Mouse (Mus musculus) thymus, postnatal 0 days (tissue): Measurements from ENCODE around the gene Lsm2. TPM values are rescaled to one million over a fixed set of nuclear protein-coding genes. Genes with fewer than 3 reads are reported as not detected.
"Not testable (repeated sequence)": the region's sequence is repeated elsewhere in the genome, so short reads cannot be mapped to it uniquely, and the experiment has no call there.

ENCODE experiments used
- DNase-seq: peaks from one replicate; pipeline ENCODE4 v3.0.0-alpha.2; 2015; ENCODE audit warnings: low spot score
- polyA plus RNA-seq: library from polyadenylated mRNA; unstranded; fragments of >200 nt; fragmentation: Nextera tagmentation; extraction: Ambion mirVana; gene quantifications from 2 replicates; pipeline ENCODE4 v1.2.1, GENCODE M21; 2015

Gene Lsm2
- polyA plus RNA-seq, 1 experiment from 2014 or later: 179 TPM

DNA sequence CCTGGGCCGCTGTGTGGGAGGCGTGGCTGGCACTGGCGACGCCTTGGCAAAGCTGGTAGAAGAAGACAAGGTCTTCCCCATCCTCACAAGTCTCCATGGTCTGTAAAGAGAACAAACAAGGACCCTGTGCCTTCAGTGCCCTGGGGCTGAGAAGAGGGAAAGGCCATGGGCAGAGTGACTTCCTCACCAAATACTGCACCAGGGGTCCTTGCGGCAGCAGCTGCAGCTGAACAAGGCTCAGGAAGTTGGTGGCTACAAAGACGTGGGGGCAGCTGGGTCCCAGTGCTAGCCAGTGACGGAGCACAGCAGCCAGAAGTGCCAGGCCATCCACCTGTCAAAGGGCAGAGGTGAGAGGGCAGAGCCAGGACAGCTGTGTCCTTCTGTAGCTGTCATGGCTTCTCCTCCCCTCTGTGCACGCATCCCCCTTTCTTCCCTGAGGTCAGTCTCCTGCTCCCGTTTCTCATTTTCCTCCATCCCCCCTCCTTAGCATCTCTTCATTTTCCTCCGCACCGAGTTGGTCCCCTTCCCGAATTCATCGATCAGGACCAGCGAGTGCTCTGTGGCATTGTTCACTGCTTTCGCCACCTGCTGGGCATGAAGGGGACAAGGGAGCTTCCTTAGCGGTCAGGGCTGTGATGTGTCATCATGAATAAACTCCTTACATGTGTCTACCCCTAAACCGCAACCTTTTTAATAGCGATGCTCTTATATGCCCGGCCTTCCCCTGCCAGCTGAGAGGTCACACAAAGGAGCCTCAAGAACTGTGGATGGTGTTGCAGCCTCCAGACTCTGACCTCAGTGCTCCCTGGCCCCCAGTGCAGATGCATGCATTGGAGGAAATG lies 48.2 kb downstream of the Lsm2 start:
- peak; percentile 67 for DNase-seq

GRCm38 (mm10) chr17:35031272-35031671 lies 49.6 kb downstream of the Lsm2 start:
- DNase-seq: no peak

DNA sequence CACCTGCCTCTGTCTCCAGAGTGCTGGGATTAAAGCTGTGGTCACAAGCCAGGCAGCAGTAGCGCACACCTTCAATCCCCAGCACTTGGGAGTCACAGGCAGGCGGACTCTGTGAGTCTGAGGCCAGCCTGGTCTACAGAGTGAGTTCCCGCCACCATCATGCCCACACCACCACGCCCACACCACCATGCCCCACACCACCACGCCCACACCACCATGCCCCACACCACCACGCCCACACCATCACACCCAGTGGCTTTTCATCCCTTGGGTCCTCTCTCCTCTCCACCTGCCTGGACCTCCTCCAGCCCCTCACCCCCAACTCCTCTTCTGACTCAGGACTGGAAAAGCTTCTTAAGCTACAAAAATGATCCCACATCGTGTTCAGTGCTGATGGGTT lies 50.2 kb downstream of the Lsm2 start:
- no peak for DNase-seq

DNA sequence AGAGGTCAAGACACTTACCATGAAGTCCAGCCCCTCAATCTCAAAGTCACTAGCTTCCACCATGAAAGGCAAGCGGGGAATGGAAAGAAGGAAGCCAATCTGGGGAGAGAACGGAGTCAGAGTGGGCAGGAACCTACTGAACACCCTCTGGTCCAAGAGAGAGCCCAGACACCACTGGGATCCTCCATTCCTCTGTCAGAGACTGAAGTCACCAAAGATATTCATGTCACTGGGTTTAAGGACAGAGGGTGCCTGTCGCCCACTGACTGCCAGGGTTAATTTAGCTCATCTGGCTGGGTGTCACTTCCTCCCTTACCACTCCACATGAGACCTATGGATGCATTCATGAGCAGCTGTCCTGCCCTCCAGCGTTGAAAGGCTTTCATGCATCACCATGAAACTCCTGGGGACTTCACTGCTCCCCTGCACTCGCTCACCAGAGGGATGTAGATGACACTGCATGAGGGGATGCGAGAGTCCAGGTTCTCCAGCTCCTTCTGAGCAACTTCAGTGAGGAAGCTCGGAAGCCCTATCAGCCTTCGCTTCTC lies 50.7 kb downstream of the Lsm2 start:
- peak; percentile 20 for DNase-seq

GRCm38 (mm10) chr17:35033703-35034102 lies 52.0 kb downstream of the Lsm2 start:
- DNase-seq: not testable (repeated sequence)

- no peak for DNase-seq
These were observed 53.2 kb downstream of the Lsm2 start for GRCm38 (mm10) chr17:35034896-35035295.

Other genes starting within 250 kb of the Lsm2 start
- 0.32 and 0.49 TPM in 2 replicates for gene C4b, start 238.0 kb upstream of the Lsm2 start, polyA plus RNA-seq
- not detected in 2 replicates for gene Cyp21a1, start 177.3 kb upstream of the Lsm2 start, polyA plus RNA-seq
- gene Stk19, start 144.9 kb upstream of the Lsm2 start, polyA plus RNA-seq: 39.3 and 48.6 TPM in 2 replicates
- 48.8 and 53.3 TPM in 2 replicates for gene Dxo, start 144.8 kb upstream of the Lsm2 start, polyA plus RNA-seq
- gene Skiv2l, start 131.7 kb upstream of the Lsm2 start, polyA plus RNA-seq: 49.7 and 50.1 TPM in 2 replicates
- gene Nelfe, start 131.5 kb upstream of the Lsm2 start, polyA plus RNA-seq: 82.4 and 88.6 TPM in 2 replicates
- gene Cfb, start 119.3 kb upstream of the Lsm2 start, polyA plus RNA-seq: 5.2 and 6.2 TPM in 2 replicates
- 1.6 and 1.7 TPM in 2 replicates for gene Zbtb12, start 102.4 kb upstream of the Lsm2 start, polyA plus RNA-seq
- gene Gm20547, start 99.8 kb upstream of the Lsm2 start, polyA plus RNA-seq: not detected in 2 replicates
- gene C2, start 83.6 kb upstream of the Lsm2 start, polyA plus RNA-seq: 7.6 TPM in 2 replicates
- 38.6 and 47.9 TPM in 2 replicates for gene Ehmt2, start 83.4 kb upstream of the Lsm2 start, polyA plus RNA-seq
- 0.57 and 0.81 TPM in 2 replicates for gene Slc44a4, start 67.4 kb upstream of the Lsm2 start, polyA plus RNA-seq
- gene Neu1, start 50.6 kb upstream of the Lsm2 start, polyA plus RNA-seq: 25.7 and 28.2 TPM in 2 replicates
- 0.72 and 0.83 TPM in 2 replicates for gene Hspa1b, start 22.6 kb upstream of the Lsm2 start, polyA plus RNA-seq
- not detected in 2 replicates for gene Gm20481, start 11.9 kb upstream of the Lsm2 start, polyA plus RNA-seq
- gene Hspa1a, start 9.7 kb upstream of the Lsm2 start, polyA plus RNA-seq: 6.8 and 7.6 TPM in 2 replicates
- gene Hspa1l, start 9.2 kb upstream of the Lsm2 start, polyA plus RNA-seq: 0.09 and 0.27 TPM in 2 replicates
- 125 and 138 TPM in 2 replicates for gene Vars, start 19.1 kb downstream of the Lsm2 start, polyA plus RNA-seq
- gene Vwa7, start 34.7 kb downstream of the Lsm2 start, polyA plus RNA-seq: 0.26 and 0.36 TPM in 2 replicates
- gene Sapcd1, start 46.2 kb downstream of the Lsm2 start, polyA plus RNA-seq: 18.2 and 22.5 TPM in 2 replicates
- 8.9 and 13.5 TPM in 2 replicates for gene Msh5, start 64.9 kb downstream of the Lsm2 start, polyA plus RNA-seq
- gene Clic1, start 68.1 kb downstream of the Lsm2 start, polyA plus RNA-seq: 501 and 524 TPM in 2 replicates
- gene Ddah2, start 77.2 kb downstream of the Lsm2 start, polyA plus RNA-seq: 51.6 and 57.5 TPM in 2 replicates
- gene Ly6g6c, start 83.5 kb downstream of the Lsm2 start, polyA plus RNA-seq: 0.27 and 0.57 TPM in 2 replicates
- 0.06 and 0.08 TPM in 2 replicates for gene Mpig6b, start 84.3 kb downstream of the Lsm2 start, polyA plus RNA-seq
- gene Ly6g6e, start 95.0 kb downstream of the Lsm2 start, polyA plus RNA-seq: 0.89 and 1.0 TPM in 2 replicates
- 0.55 and 0.60 TPM in 2 replicates for gene Ly6g6d, start 96.2 kb downstream of the Lsm2 start, polyA plus RNA-seq
- gene Ly6g6f, start 103.7 kb downstream of the Lsm2 start, polyA plus RNA-seq: 0.12 TPM in 1 of 2 replicates, not detected in the other
- gene Abhd16a, start 107.4 kb downstream of the Lsm2 start, polyA plus RNA-seq: 85.3 and 90.6 TPM in 2 replicates
- 0.37 TPM in 1 of 2 replicates, not detected in the other for gene Ly6g5c, start 126.4 kb downstream of the Lsm2 start, polyA plus RNA-seq
- 3.7 and 4.0 TPM in 2 replicates for gene Ly6g5b, start 133.6 kb downstream of the Lsm2 start, polyA plus RNA-seq
- 26.9 and 31.2 TPM in 2 replicates for gene Gpank1, start 139.6 kb downstream of the Lsm2 start, polyA plus RNA-seq
- gene Csnk2b, start 140.2 kb downstream of the Lsm2 start, polyA plus RNA-seq: 348 and 353 TPM in 2 replicates
- gene D17H6S53E, start 144.5 kb downstream of the Lsm2 start, polyA plus RNA-seq: 11.2 and 14.7 TPM in 2 replicates
- 0.18 and 0.21 TPM in 2 replicates for gene Apom, start 150.2 kb downstream of the Lsm2 start, polyA plus RNA-seq
- 42.3 and 48.0 TPM in 2 replicates for gene Bag6, start 153.3 kb downstream of the Lsm2 start, polyA plus RNA-seq
- 81.3 and 113 TPM in 2 replicates for gene Prrc2a, start 183.0 kb downstream of the Lsm2 start, polyA plus RNA-seq
- 45.2 and 47.2 TPM in 2 replicates for gene Aif1, start 194.2 kb downstream of the Lsm2 start, polyA plus RNA-seq
- 35.3 and 41.8 TPM in 2 replicates for gene Lst1, start 206.6 kb downstream of the Lsm2 start, polyA plus RNA-seq
- 144 and 167 TPM in 2 replicates for gene Ltb, start 212.6 kb downstream of the Lsm2 start, polyA plus RNA-seq
- gene Tnf, start 220.1 kb downstream of the Lsm2 start, polyA plus RNA-seq: 4.2 and 5.7 TPM in 2 replicates
- 4.4 and 4.7 TPM in 2 replicates for gene Lta, start 223.5 kb downstream of the Lsm2 start, polyA plus RNA-seq
- 0.26 and 0.69 TPM in 2 replicates for gene Gm16181, start 239.0 kb downstream of the Lsm2 start, polyA plus RNA-seq